Mouse (Mus musculus) stomach, postnatal 0 days (tissue): ENCODE data around the gene Inpp5f.

Experiments
- CTCF ChIP-seq: IDR thresholded peaks from 2 replicates; pipeline ENCODE4 v1.5.1; 2016; ENCODE audit warnings: antibody characterized with exemption, low read depth, mild to moderate bottlenecking, moderate library complexity
- EP300 ChIP-seq: optimal IDR thresholded peaks from 2 replicates; pipeline ENCODE3; 2016; ENCODE audit warnings: antibody characterized with exemption

DNA sequence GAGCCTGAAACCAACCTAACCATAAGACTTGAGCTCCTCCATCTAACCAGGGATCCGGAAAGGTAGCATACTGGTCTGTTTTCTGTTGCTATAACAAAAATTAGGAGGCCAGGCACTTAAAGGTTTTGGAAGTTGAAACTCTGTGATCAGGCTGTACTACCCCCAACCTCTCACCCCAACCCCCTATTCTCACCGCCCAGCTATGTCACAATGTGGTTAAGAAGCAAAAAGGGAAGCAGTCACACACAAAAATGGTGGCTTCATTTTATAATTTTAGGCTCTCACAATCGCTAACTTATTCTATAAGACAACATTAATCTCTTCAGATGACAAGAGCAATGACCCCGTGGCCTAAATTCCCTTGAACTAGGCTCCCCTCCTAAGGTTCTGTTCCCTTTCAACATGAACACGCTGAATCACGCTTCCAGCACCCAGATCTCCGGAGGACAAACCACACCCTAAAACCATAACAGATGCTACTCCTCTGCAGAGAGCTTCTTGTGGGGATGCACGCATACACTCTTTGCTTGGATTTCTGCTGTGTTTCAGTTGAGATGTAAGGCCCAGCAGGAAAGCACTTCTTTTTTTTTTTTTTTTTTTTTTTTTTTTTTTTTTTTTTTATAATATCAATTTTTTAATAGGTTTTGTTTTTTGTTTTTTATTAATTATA, 41.0 kb upstream of the Inpp5f start:
- TF ChIP-seq CTCF (no peak), EP300 (no peak)
